Mouse (Mus musculus): ENCODE results near the gene Sln. TPM values are rescaled to one million over a fixed set of nuclear protein-coding genes. Genes with fewer than 3 reads are reported as not detected.

Gene Sln
- polyA plus RNA-seq, 1 experiment from 2014 or later, result 2.0 TPM

GRCm38 (mm10) chr9:53883588-53884280 is 33.8 kb downstream of the Sln start:
- Histone ChIP-seq H3K27ac (ENCODE audit: low read depth, low read length) (no peak overlapping the region), H3K36me3 (ENCODE audit: control insufficient read depth, insufficient read depth, low read length) (no peaks in the 10 kb centered on the region), H3K9me3 (replicated peaks; ENCODE audit: control insufficient read depth, low read length) (no peaks in the 10 kb centered on the region), H3K4me3 (ENCODE audit: low read depth, low read length) (no peak overlapping the region), H3K4me2 (ENCODE audit: low read length) (no peak overlapping the region), H3K27me3 (replicated peaks; ENCODE audit: control insufficient read depth, insufficient read depth, low read length) (no peaks in the 10 kb centered on the region), H3K9ac (ENCODE audit: low read length) (no peak overlapping the region), H3K4me1 (ENCODE audit: control insufficient read depth, insufficient read depth, low read length) (no peaks in the 10 kb centered on the region)
- peak; percentile 82; the same call in 1 of the 2 replicates for ATAC-seq
- 82% methylated on average over 23 of the region's 23 CpGs for WGBS
- peak; percentile 70 for DNase-seq (ENCODE audit: low spot score)

- H3K4me2 ChIP-seq (ENCODE audit: low read length), result no peak overlapping the region
- WGBS, result 4% methylated on average over 1 of the region's 1 CpGs
- H3K27ac ChIP-seq (ENCODE audit: low read depth, low read length), result no peak overlapping the region
- no peaks in the 10 kb centered on the region for H3K9me3 ChIP-seq (replicated peaks; ENCODE audit: control insufficient read depth, low read length)
- no peak overlapping the region for H3K9ac ChIP-seq (ENCODE audit: low read length)
- H3K4me3 ChIP-seq (ENCODE audit: low read depth, low read length), result no peak overlapping the region
- DNase-seq (ENCODE audit: low spot score), result peak; percentile 82
- H3K27me3 ChIP-seq (replicated peaks; ENCODE audit: control insufficient read depth, insufficient read depth, low read length), result no peaks in the 10 kb centered on the region
- ATAC-seq, result peak; percentile 77
- H3K36me3 ChIP-seq (ENCODE audit: control insufficient read depth, insufficient read depth, low read length), result no peaks in the 10 kb centered on the region
- H3K4me1 ChIP-seq (ENCODE audit: control insufficient read depth, insufficient read depth, low read length), result no peaks in the 10 kb centered on the region
These were observed 40.1 kb downstream of the Sln start for GRCm38 (mm10) chr9:53890075-53890474.

DNA sequence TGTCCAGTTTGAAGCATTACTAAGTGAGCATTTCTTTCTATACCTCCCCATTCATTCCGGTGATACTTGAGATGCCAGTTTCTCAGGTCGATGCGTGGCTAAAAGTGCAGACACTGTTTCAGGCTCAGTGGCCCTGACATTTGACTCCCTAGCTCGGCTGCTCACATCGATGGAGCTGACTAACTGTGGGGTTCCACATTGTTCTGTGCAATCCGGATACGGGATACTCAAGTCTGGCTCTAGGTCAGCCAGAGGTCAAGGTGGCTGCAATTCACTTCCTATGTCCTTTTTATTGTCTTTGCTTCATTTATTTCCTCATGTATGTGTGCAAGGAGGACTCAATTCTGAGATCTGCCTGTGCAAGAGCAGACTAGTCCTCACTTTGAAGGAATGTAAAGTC is 45.9 kb downstream of the Sln start:
- Histone ChIP-seq H3K4me2 (ENCODE audit: low read length) (no peak overlapping the region), H3K9me3 (replicated peaks; ENCODE audit: control insufficient read depth, low read length) (no peaks in the 10 kb centered on the region), H3K4me3 (ENCODE audit: low read depth, low read length) (no peak overlapping the region), H3K27me3 (replicated peaks; ENCODE audit: control insufficient read depth, insufficient read depth, low read length) (no peaks in the 10 kb centered on the region), H3K27ac (ENCODE audit: low read depth, low read length) (no peak overlapping the region), H3K36me3 (ENCODE audit: control insufficient read depth, insufficient read depth, low read length) (no peaks in the 10 kb centered on the region), H3K9ac (ENCODE audit: low read length) (no peak overlapping the region), H3K4me1 (ENCODE audit: control insufficient read depth, insufficient read depth, low read length) (no peaks in the 10 kb centered on the region)
- WGBS, result 77% methylated on average over 7 of the region's 7 CpGs
- DNase-seq (ENCODE audit: low spot score) (no peak), ATAC-seq (no peak)

- ATAC-seq, result peak; percentile 62; the same call in 1 of the 2 replicates
- H3K4me1 ChIP-seq (ENCODE audit: control insufficient read depth, insufficient read depth, low read length), result no peaks in the 10 kb centered on the region
- no peaks in the 10 kb centered on the region for H3K36me3 ChIP-seq (ENCODE audit: control insufficient read depth, insufficient read depth, low read length)
- no peaks in the 10 kb centered on the region for H3K9me3 ChIP-seq (replicated peaks; ENCODE audit: control insufficient read depth, low read length)
- peak; percentile 69 for DNase-seq (ENCODE audit: low spot score)
- peak overlapping the region; percentile 21; the same call in 1 of the 2 replicates for H3K27ac ChIP-seq (ENCODE audit: low read depth, low read length)
- no peaks in the 10 kb centered on the region for H3K27me3 ChIP-seq (replicated peaks; ENCODE audit: control insufficient read depth, insufficient read depth, low read length)
- no peak overlapping the region for H3K4me3 ChIP-seq (ENCODE audit: low read depth, low read length)
- WGBS, result 63% methylated on average over 6 of the region's 6 CpGs
- no peak overlapping the region for H3K4me2 ChIP-seq (ENCODE audit: low read length)
- no peak overlapping the region for H3K9ac ChIP-seq (ENCODE audit: low read length)
These were observed 49.9 kb downstream of the Sln start for GRCm38 (mm10) chr9:53899836-53900235.

DNA sequence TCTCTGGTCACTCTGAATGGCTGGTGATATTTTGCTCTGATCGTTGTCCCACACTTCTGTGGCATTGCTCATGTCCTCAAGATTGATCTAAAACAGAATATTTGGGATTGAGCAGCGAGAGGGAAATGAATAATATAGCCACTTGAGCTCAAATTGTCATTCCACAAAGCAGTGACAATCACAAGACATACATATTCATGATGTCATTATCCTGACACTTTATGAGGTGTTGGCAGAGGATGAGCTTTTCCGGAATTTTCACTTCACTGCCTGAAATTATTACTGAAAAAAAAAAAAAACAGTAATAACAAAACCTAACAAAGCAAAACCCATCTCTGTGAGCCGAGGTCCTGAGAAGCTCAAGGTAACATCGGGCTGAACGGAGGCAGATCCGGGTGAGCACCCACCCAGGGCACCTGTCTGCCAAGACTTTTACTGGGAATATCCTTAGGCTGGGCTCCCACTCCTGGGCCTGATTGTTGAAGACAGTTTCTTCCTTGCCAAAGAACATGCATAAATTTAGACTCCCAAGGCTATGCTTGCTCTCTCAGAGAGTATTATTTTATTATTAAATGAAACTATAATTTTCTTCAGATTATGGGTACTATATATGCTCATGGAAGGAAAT is 53.4 kb downstream of the Sln start:
- no peaks in the 10 kb centered on the region for H3K27me3 ChIP-seq (replicated peaks; ENCODE audit: control insufficient read depth, insufficient read depth, low read length)
- H3K4me3 ChIP-seq (ENCODE audit: low read depth, low read length), result no peak overlapping the region
- H3K9me3 ChIP-seq (replicated peaks; ENCODE audit: control insufficient read depth, low read length), result no peaks in the 10 kb centered on the region
- H3K36me3 ChIP-seq (ENCODE audit: control insufficient read depth, insufficient read depth, low read length), result no peaks in the 10 kb centered on the region
- H3K4me1 ChIP-seq (ENCODE audit: control insufficient read depth, insufficient read depth, low read length), result no peaks in the 10 kb centered on the region
- peak overlapping the region; percentile 63 for H3K27ac ChIP-seq (ENCODE audit: low read depth, low read length)
- WGBS, result 73% methylated on average over 7 of the region's 7 CpGs
- DNase-seq (ENCODE audit: low spot score) (peak; percentile 61), ATAC-seq (no peak; the same call in 1 of the 2 replicates)
- H3K4me2 ChIP-seq (ENCODE audit: low read length), result no peak overlapping the region
- H3K9ac ChIP-seq (ENCODE audit: low read length), result no peak overlapping the region

Other genes starting within 250 kb of the Sln start
- 190 and 201 TPM in 2 replicates for gene Acat1, start 239.8 kb upstream of the Sln start, polyA plus RNA-seq (2014; fragmentation: Nextera tagmentation; extraction: Ambion mirVana)
- gene Cul5, start 180.2 kb upstream of the Sln start, polyA plus RNA-seq (2014; fragmentation: Nextera tagmentation; extraction: Ambion mirVana), result 57.8 and 62.1 TPM in 2 replicates
- gene Rab39, start 143.9 kb upstream of the Sln start, polyA plus RNA-seq (2014; fragmentation: Nextera tagmentation; extraction: Ambion mirVana), result 3.7 and 3.8 TPM in 2 replicates
- gene Slc35f2, start 78.6 kb upstream of the Sln start, polyA plus RNA-seq (2014; fragmentation: Nextera tagmentation; extraction: Ambion mirVana), result 7.6 and 9.5 TPM in 2 replicates
- gene Elmod1, start 125.1 kb downstream of the Sln start, polyA plus RNA-seq (2014; fragmentation: Nextera tagmentation; extraction: Ambion mirVana), result 11.6 and 19.5 TPM in 2 replicates
- gene Tnfaip8l3, start 218.2 kb downstream of the Sln start, polyA plus RNA-seq (2014; fragmentation: Nextera tagmentation; extraction: Ambion mirVana), result 0.37 and 0.52 TPM in 2 replicates